Mouse (Mus musculus) forebrain, embryonic 11.5 days (tissue): ENCODE measurements around the gene Cbx7. TPM values are rescaled to one million over a fixed set of nuclear protein-coding genes. Genes with fewer than 3 reads are reported as not detected.
"Not testable (repeated sequence)": the region's sequence is repeated elsewhere in the genome, so short reads cannot be mapped to it uniquely, and the experiment has no call there.

Experiments used
- ATAC-seq: fragments of 200-750 bp; cut with Nextera tagmentation; replicated peaks from 2 replicates; pipeline ENCODE4 v1.8.0; 2017; ENCODE audit warnings: moderate TSS enrichment; ENCODE audit not compliant: low FRiP score
- DNase-seq: peaks from one replicate; pipeline ENCODE4 v3.0.0-alpha.2; 2017; ENCODE audit warnings: low spot score
- H3K27ac ChIP-seq: fragments of 300-500 bp; sonication (generic); 2 replicates; pipeline ENCODE4 v1.5.1; 2014; ENCODE audit warnings: low read depth, low read length
- H3K27me3 ChIP-seq: fragments of 300-500 bp; sonication (generic); 2 replicates; pipeline ENCODE4 v1.6.1; 2014; ENCODE audit warnings: mild to moderate bottlenecking, low read length, mixed read lengths; ENCODE audit not compliant: control insufficient read depth, insufficient read depth
- H3K36me3 ChIP-seq: fragments of 300-500 bp; sonication (generic); 2 replicates; pipeline ENCODE4 v1.6.1; 2014; ENCODE audit warnings: mild to moderate bottlenecking, low read length, moderate library complexity, mixed read lengths; ENCODE audit not compliant: control insufficient read depth, insufficient read depth
- H3K4me1 ChIP-seq: fragments of 300-500 bp; sonication (generic); replicated peaks from 2 replicates; pipeline ENCODE4 v1.6.1; 2014; ENCODE audit warnings: low read length, mixed read lengths; ENCODE audit not compliant: control insufficient read depth, insufficient read depth
- H3K4me2 ChIP-seq: fragments of 300-500 bp; sonication (generic); 2 replicates; pipeline ENCODE4 v1.6.1; 2014; ENCODE audit warnings: low read depth, mild to moderate bottlenecking, low read length, moderate library complexity, mixed read lengths; ENCODE audit not compliant: severe bottlenecking
- H3K4me3 ChIP-seq: fragments of 300-500 bp; sonication (generic); 2 replicates; pipeline ENCODE4 v1.5.1; 2014; ENCODE audit warnings: low read depth, low read length
- H3K9ac ChIP-seq: fragments of 300-500 bp; sonication (generic); 2 replicates; pipeline ENCODE4 v1.6.1; 2014; ENCODE audit warnings: low read length
- H3K9me3 ChIP-seq: fragments of 300-500 bp; sonication (generic); 2 replicates; pipeline ENCODE4 v1.6.1; 2016; ENCODE audit warnings: low read length, mixed read lengths; ENCODE audit not compliant: control insufficient read depth
- WGBS: fragments of 180-500 bp; shearing (Covaris S2); extraction: QIAGEN DNeasy Blood & Tissue Kit; methylation state at CpG from one replicate; pipeline ENCODE4 v1.1.7; 2014; 5-methylcytosine and 5-hydroxymethylcytosine counted together
- polyA plus RNA-seq: library from polyadenylated mRNA; unstranded; fragments of >200 nt; fragmentation: Nextera tagmentation; extraction: Ambion mirVana; gene quantifications from 2 replicates; pipeline ENCODE4 v1.2.1, GENCODE M21; 2014

The Cbx7 gene
- polyA plus RNA-seq, 1 experiment from 2014 or later: 3.3 TPM

- H3K4me1 ChIP-seq, H3K27me3 ChIP-seq, H3K4me3 ChIP-seq, H3K9me3 ChIP-seq, H3K36me3 ChIP-seq, H3K4me2 ChIP-seq, H3K9ac ChIP-seq, H3K27ac ChIP-seq, ATAC-seq, DNase-seq: not testable (repeated sequence)
- 85% methylated on average over 11 of the region's 11 CpGs for WGBS
Observed at GRCm38 (mm10) chr15:79904678-79905077, 66.2 kb downstream of the Cbx7 start.

- no peak for ATAC-seq
Observed at GRCm38 (mm10) chr15:79903963-79904362, 67.0 kb downstream of the Cbx7 start.

GRCm38 (mm10) chr15:79903081-79903480 is 67.8 kb downstream of the Cbx7 start:
- H3K4me3 ChIP-seq, H3K4me2 ChIP-seq, DNase-seq, H3K27me3 ChIP-seq, H3K27ac ChIP-seq, H3K4me1 ChIP-seq, H3K36me3 ChIP-seq, H3K9ac ChIP-seq, ATAC-seq, H3K9me3 ChIP-seq: not testable (repeated sequence)
- 94% methylated on average over 8 of the region's 8 CpGs for WGBS

More at GRCm38 (mm10) chr15:79903963-79904362, 67.0 kb downstream of the Cbx7 start:
- no peaks in the 10 kb centered on the region for H3K36me3 ChIP-seq
- H3K4me3 ChIP-seq: no peak overlapping the region
- no peaks in the 10 kb centered on the region for H3K27me3 ChIP-seq
- H3K9me3 ChIP-seq: no peaks in the 10 kb centered on the region
- H3K27ac ChIP-seq: no peak overlapping the region
- H3K4me2 ChIP-seq: no peak overlapping the region
- no peaks in the 10 kb centered on the region for H3K4me1 ChIP-seq
- no peak for DNase-seq
- no peak overlapping the region for H3K9ac ChIP-seq

GRCm38 (mm10) chr15:79901399-79901798 is 69.5 kb downstream of the Cbx7 start:
- ATAC-seq (no peak), DNase-seq (no peak)
- Histone ChIP-seq H3K9me3 (no peaks in the 10 kb centered on the region), H3K4me1 (no peaks in the 10 kb centered on the region), H3K27me3 (no peaks in the 10 kb centered on the region), H3K36me3 (no peaks in the 10 kb centered on the region), H3K27ac (no peak overlapping the region), H3K9ac (no peak overlapping the region), H3K4me2 (no peak overlapping the region), H3K4me3 (no peak overlapping the region)
- 93% methylated on average over 2 of the region's 2 CpGs for WGBS

GRCm38 (mm10) chr15:79900751-79901150 is 70.2 kb downstream of the Cbx7 start:
- no peak overlapping the region for H3K9ac ChIP-seq
- H3K4me3 ChIP-seq: no peak overlapping the region
- ATAC-seq (no peak), DNase-seq (no peak)
- WGBS: 72% methylated on average over 7 of the region's 7 CpGs
- no peaks in the 10 kb centered on the region for H3K4me1 ChIP-seq
- no peaks in the 10 kb centered on the region for H3K36me3 ChIP-seq
- H3K9me3 ChIP-seq: no peaks in the 10 kb centered on the region
- H3K27ac ChIP-seq: no peak overlapping the region
- no peaks in the 10 kb centered on the region for H3K27me3 ChIP-seq
- H3K4me2 ChIP-seq: no peak overlapping the region

- ATAC-seq (no peak), DNase-seq (no peak)
- Histone ChIP-seq H3K36me3 (no peaks in the 10 kb centered on the region), H3K9me3 (no peaks in the 10 kb centered on the region), H3K27ac (no peak overlapping the region), H3K4me2 (no peak overlapping the region), H3K4me3 (no peak overlapping the region), H3K9ac (no peak overlapping the region), H3K27me3 (no peaks in the 10 kb centered on the region), H3K4me1 (no peaks in the 10 kb centered on the region)
- 85% methylated on average over 6 of the region's 6 CpGs for WGBS
Observed at GRCm38 (mm10) chr15:79899828-79900510, 71.0 kb downstream of the Cbx7 start.

GRCm38 (mm10) chr15:79898988-79899387 is 71.9 kb downstream of the Cbx7 start:
- ATAC-seq: no peak
- Histone ChIP-seq H3K9me3 (no peaks in the 10 kb centered on the region), H3K36me3 (no peaks in the 10 kb centered on the region), H3K27me3 (no peaks in the 10 kb centered on the region), H3K9ac (no peak overlapping the region), H3K4me2 (no peak overlapping the region), H3K4me3 (no peak overlapping the region), H3K27ac (no peak overlapping the region), H3K4me1 (no peaks in the 10 kb centered on the region)
- DNase-seq: no peak
- 89% methylated on average over 5 of the region's 5 CpGs for WGBS

GRCm38 (mm10) chr15:79896080-79896725 is 74.7 kb downstream of the Cbx7 start:
- DNase-seq: no peak
- no peak overlapping the region for H3K9ac ChIP-seq
- no peak overlapping the region for H3K27ac ChIP-seq
- peaks cover 2% of the 10 kb centered on the region; the same call in 1 of the 2 replicates for H3K27me3 ChIP-seq
- H3K4me1 ChIP-seq: no peaks in the 10 kb centered on the region
- no peak for ATAC-seq
- WGBS: 89% methylated on average over 9 of the region's 9 CpGs
- H3K36me3 ChIP-seq: no peaks in the 10 kb centered on the region
- H3K9me3 ChIP-seq: no peaks in the 10 kb centered on the region
- no peak overlapping the region for H3K4me3 ChIP-seq
- H3K4me2 ChIP-seq: no peak overlapping the region
